In genomic region chr6:52838691-52839090, GRCm38 (mm10) we compare ENCODE assay signal across 9 mouse cellular contexts.
DNase-seq lines count a peak whose midpoint lies in the region; ATAC-seq and TF ChIP-seq lines count a peak whose summit lies in the region.
"Had no signal": no experiment of that assay in that cellular context is flagged by ENCODE, and none has a peak within 500 bp of the region (broad histone marks: within the 10 kb centered on the region; RNA-seq: fewer than 3 reads in every experiment).

No protein-coding gene starts in this region.

- peak overlapping the region; percentile 31; the same call in 1 of the 2 replicates for H3K4me2 ChIP-seq in heart, embryonic 15.5 days
- H3K4me2 ChIP-seq in liver, embryonic 14.5 days (ENCODE audit: low read depth), result no peak overlapping the region
- H3K4me2 ChIP-seq in neural tube, embryonic 14.5 days (ENCODE audit: low read depth, low read length), result no peak overlapping the region
- H3K4me2 ChIP-seq: liver, embryonic 15.5 days had no signal

- peak; percentile 78 for TF ChIP-seq CTCF in E14TG2a.4 (conservative IDR thresholded peaks at IDR 0.05; ENCODE audit: low read length)
- TF ChIP-seq CTCF in liver, embryonic 14.5 days (IDR thresholded peaks at IDR 0.05; ENCODE audit: low read depth), result peak; percentile 80

- peaks cover 7% of the 10 kb centered on the region; the same call in 1 of the 2 replicates for H3K27me3 ChIP-seq in E14TG2a.4 (ENCODE audit: insufficient read depth, low read length)
- H3K27me3 ChIP-seq in forebrain, embryonic 10.5 days (ENCODE audit: poor library complexity, severe bottlenecking), result peaks cover 62% of the 10 kb centered on the region
- no peaks in the 10 kb centered on the region for H3K27me3 ChIP-seq in heart, embryonic 15.5 days
- H3K27me3 ChIP-seq in liver, embryonic 14.5 days (ENCODE audit: control insufficient read depth, insufficient read depth, low read length), result no peaks in the 10 kb centered on the region
- H3K27me3 ChIP-seq in neural tube, embryonic 14.5 days (ENCODE audit: control insufficient read depth, insufficient read depth, low read length), result no peaks in the 10 kb centered on the region
- H3K27me3 ChIP-seq: liver, embryonic 15.5 days had no signal

- no peak overlapping the region for H3K4me3 ChIP-seq in E14TG2a.4 (replicated peaks; ENCODE audit: low read length)
- no peak overlapping the region for H3K4me3 ChIP-seq in forebrain, embryonic 10.5 days
- no peak overlapping the region for H3K4me3 ChIP-seq in heart, embryonic 15.5 days
- H3K4me3 ChIP-seq in liver, embryonic 14.5 days (ENCODE audit: insufficient read depth in 1 of 2, low read depth in 2 of 2, low read length in 2 of 2), result no peak overlapping the region
- H3K4me3 ChIP-seq in neural tube, embryonic 14.5 days (ENCODE audit: low read depth, low read length), result no peak overlapping the region
- H3K4me3 ChIP-seq: liver, embryonic 15.5 days had no signal

- peaks cover 11% of the 10 kb centered on the region for H3K9me3 ChIP-seq in E14TG2a.4 (ENCODE audit: low read length)
- no peaks in the 10 kb centered on the region for H3K9me3 ChIP-seq in forebrain, embryonic 10.5 days
- H3K9me3 ChIP-seq in heart, embryonic 15.5 days (replicated peaks), result no peaks in the 10 kb centered on the region
- H3K9me3 ChIP-seq in liver, embryonic 14.5 days (ENCODE audit: control insufficient read depth, low read length), result no peaks in the 10 kb centered on the region
- H3K9me3 ChIP-seq in neural tube, embryonic 14.5 days (ENCODE audit: control insufficient read depth, low read length), result no peaks in the 10 kb centered on the region
- H3K9me3 ChIP-seq: liver, embryonic 15.5 days had no signal

- peak; percentile 69 for DNase-seq in c-Kit-positive CD71-negative TER-119-negative erythroid progenitor cells, embryonic 14.5 days (ENCODE audit: low read depth)
- DNase-seq in forebrain, embryonic 10.5 days (ENCODE audit: extremely low spot score, low spot score), result peak; percentile 84
- DNase-seq in kidney, postnatal 14 days, result peak; percentile 87
- peak; percentile 30 to 40 (median 31) for DNase-seq in liver, embryonic 14.5 days (ENCODE audit: low read depth in 3 of 3, low spot score in 3 of 3)
- DNase-seq in testis, postnatal 10 days (ENCODE audit: low spot score), result peak; percentile 88

- peaks cover 31% of the 10 kb centered on the region for H3K4me1 ChIP-seq in E14TG2a.4 (replicated peaks; ENCODE audit: low read depth, low read length)
- peaks cover 48% of the 10 kb centered on the region for H3K4me1 ChIP-seq in forebrain, embryonic 10.5 days
- peaks cover 22% of the 10 kb centered on the region for H3K4me1 ChIP-seq in heart, embryonic 15.5 days (replicated peaks)
- H3K4me1 ChIP-seq in liver, embryonic 14.5 days (replicated peaks; ENCODE audit: control insufficient read depth in 2 of 2, insufficient read depth in 2 of 2, low read length in 1 of 2), result no peaks in the 10 kb centered on the region
- peaks cover 10% of the 10 kb centered on the region; the same call in 1 of the 2 replicates for H3K4me1 ChIP-seq in neural tube, embryonic 14.5 days (ENCODE audit: control insufficient read depth, insufficient read depth, low read length)
- H3K4me1 ChIP-seq: liver, embryonic 15.5 days had no signal

- no peak for ATAC-seq in heart, embryonic 15.5 days (replicated peaks; ENCODE audit: insufficient number of reproducible peaks, insufficient read depth, low FRiP score, low read depth)
- ATAC-seq in liver, embryonic 14.5 days (ENCODE audit: insufficient read depth), result no peak
- ATAC-seq in neural tube, embryonic 14.5 days (ENCODE audit: low read depth), result peak; percentile 74

- H3K9ac ChIP-seq in heart, embryonic 15.5 days, result no peak overlapping the region
- H3K9ac ChIP-seq in liver, embryonic 14.5 days (replicated peaks), result no peak overlapping the region
- H3K9ac ChIP-seq in neural tube, embryonic 14.5 days (replicated peaks; ENCODE audit: low read depth, low read length), result no peak overlapping the region
- H3K9ac ChIP-seq: liver, embryonic 15.5 days had no signal

- H3K27ac ChIP-seq in forebrain, embryonic 10.5 days, result peak overlapping the region; percentile 44; the same call in 1 of the 2 replicates
- H3K27ac ChIP-seq in heart, embryonic 15.5 days, result no peak overlapping the region
- no peak overlapping the region for H3K27ac ChIP-seq in liver, embryonic 14.5 days
- H3K27ac ChIP-seq in neural tube, embryonic 14.5 days (ENCODE audit: low read depth, low read length), result no peak overlapping the region
- H3K27ac ChIP-seq: liver, embryonic 15.5 days had no signal

- no peak for TF ChIP-seq EP300 in liver, embryonic 14.5 days (IDR thresholded peaks at IDR 0.05; ENCODE audit: low read depth)

- WGBS in forebrain, embryonic 10.5 days, result 4% methylated on average over 8 of the region's 8 CpGs
- 3% methylated on average over 8 of the region's 8 CpGs for WGBS in heart, embryonic 15.5 days
- 8% methylated on average over 8 of the region's 8 CpGs for WGBS in liver, embryonic 14.5 days (ENCODE audit: insufficient replicate concordance)
- 2% methylated on average over 8 of the region's 8 CpGs for WGBS in neural tube, embryonic 14.5 days

- H3K36me3 ChIP-seq in E14TG2a.4 (ENCODE audit: insufficient read depth, low read length), result no peaks in the 10 kb centered on the region
- H3K36me3 ChIP-seq in forebrain, embryonic 10.5 days (replicated peaks), result no peaks in the 10 kb centered on the region
- no peaks in the 10 kb centered on the region for H3K36me3 ChIP-seq in heart, embryonic 15.5 days
- no peaks in the 10 kb centered on the region for H3K36me3 ChIP-seq in liver, embryonic 14.5 days (replicated peaks; ENCODE audit: control insufficient read depth, insufficient read depth, low read depth)
- H3K36me3 ChIP-seq in neural tube, embryonic 14.5 days (ENCODE audit: control insufficient read depth, insufficient read depth, low read length), result no peaks in the 10 kb centered on the region
- H3K36me3 ChIP-seq: liver, embryonic 15.5 days had no signal

Comparison
In these comparisons a context has a peak if more than half of its experiments do, and no peak if none do; other contexts are left out.
1. DNase-seq: peak in every context shown above with its lines; median percentile 88 in testis, postnatal 10 days; 87 in kidney, postnatal 14 days; 84 in forebrain, embryonic 10.5 days; 69 in c-Kit-positive CD71-negative TER-119-negative erythroid progenitor cells, embryonic 14.5 days; 31 in liver, embryonic 14.5 days.